Comparison of ENCODE assay signal across 12 mouse cellular contexts in the genomic region with DNA sequence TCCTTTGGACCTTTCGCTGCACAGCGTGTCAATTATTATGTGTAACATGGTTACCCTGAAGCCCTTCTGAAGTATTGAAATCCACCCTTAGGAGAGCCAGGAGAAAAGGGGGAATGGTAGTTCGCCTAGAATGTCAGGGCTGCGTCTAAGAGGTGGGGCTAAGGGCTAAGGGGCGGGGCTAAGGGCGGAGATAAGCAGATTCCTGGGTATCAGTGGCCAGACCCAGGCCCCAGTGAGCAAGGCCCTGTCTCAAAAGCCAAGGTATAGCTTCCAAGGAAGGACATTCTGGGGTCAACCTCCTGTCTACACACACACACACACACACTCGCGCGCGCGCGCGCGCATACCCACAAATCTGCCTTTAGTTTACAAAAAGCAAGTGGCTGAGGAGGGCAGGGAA. TPM values are rescaled to one million over a fixed set of nuclear protein-coding genes. Genes with fewer than 3 reads are reported as not detected.
A peak's percentile ranks its signal among the peaks of the same experiment; 100 is the strongest.
DNase-seq lines count a peak whose midpoint lies in the region; ATAC-seq lines count a peak whose summit lies in the region.
"Had no signal": no experiment of that assay in that cellular context is flagged by ENCODE, and none has a peak within 500 bp of the region (broad histone marks: within the 10 kb centered on the region; RNA-seq: fewer than 3 reads in every experiment).

No protein-coding gene starts in this region.

- DNase-seq in kidney, adult 18-20 months = no peak
- peak; percentile 66 for DNase-seq in ES-CJ7 (ENCODE audit: low read depth, low spot score)
- peak; percentile 66 for DNase-seq in ZHBTc4 (ENCODE audit: low read depth, low spot score)
- no peak for DNase-seq in liver, embryonic 11.5 days (ENCODE audit: low spot score)
- no peak for DNase-seq in left cerebral cortex, adult 9 months (ENCODE audit: low spot score in 2 of 2)
- DNase-seq in thymus, postnatal 14 days = no peak
- DNase-seq: cerebellum, postnatal 36 days; gastrocnemius, postnatal 14 days; lung, postnatal 36 days; thymus, postnatal 4 days had no signal

- no peak overlapping the region for H3K9ac ChIP-seq in kidney, embryonic 14.5 days (ENCODE audit: low read depth, low read length)
- no peak overlapping the region for H3K9ac ChIP-seq in liver, embryonic 11.5 days (ENCODE audit: low read depth, low read length)
- H3K9ac ChIP-seq: hindbrain, embryonic 14.5 days had no signal

- no peak overlapping the region for H3K4me3 ChIP-seq in kidney, embryonic 14.5 days (ENCODE audit: low read length)
- no peak overlapping the region for H3K4me3 ChIP-seq in liver, embryonic 11.5 days (ENCODE audit: low read depth, low read length)

- no peaks in the 10 kb centered on the region for H3K4me1 ChIP-seq in kidney, embryonic 14.5 days (ENCODE audit: control insufficient read depth, insufficient read depth, low read length)
- peaks cover 6% of the 10 kb centered on the region; the same call in 1 of the 2 replicates for H3K4me1 ChIP-seq in liver, embryonic 11.5 days (replicated peaks; ENCODE audit: control insufficient read depth, insufficient read depth, low read length)

- ATAC-seq in kidney, embryonic 14.5 days (ENCODE audit: low FRiP score, low TSS enrichment) = 0 out of 2 replicates have a peak, but pooled peaks have one; percentile 40
- ATAC-seq in liver, embryonic 11.5 days (replicated peaks; ENCODE audit: low FRiP score) = 0 out of 2 replicates have a peak, but pooled peaks have one; percentile 36

- H3K27ac ChIP-seq in kidney, embryonic 14.5 days (ENCODE audit: low read depth, low read length) = no peak overlapping the region
- no peak overlapping the region for H3K27ac ChIP-seq in liver, embryonic 11.5 days (ENCODE audit: low read depth, low read length)
- H3K27ac ChIP-seq: hindbrain, embryonic 14.5 days had no signal

- no peaks in the 10 kb centered on the region for H3K36me3 ChIP-seq in kidney, embryonic 14.5 days (ENCODE audit: control insufficient read depth, insufficient read depth, low read length)
- H3K36me3 ChIP-seq in liver, embryonic 11.5 days (ENCODE audit: control insufficient read depth, insufficient read depth, low read length) = no peaks in the 10 kb centered on the region

- WGBS in kidney, embryonic 14.5 days = 34% methylated on average over 14 of the region's 14 CpGs
- WGBS in liver, embryonic 11.5 days = 22% methylated on average over 14 of the region's 14 CpGs

- H3K4me2 ChIP-seq in kidney, embryonic 14.5 days (replicated peaks; ENCODE audit: low read depth, low read length) = no peak overlapping the region
- H3K4me2 ChIP-seq in liver, embryonic 11.5 days = peak overlapping the region; percentile 35
- H3K4me2 ChIP-seq: hindbrain, embryonic 14.5 days had no signal

- H3K27me3 ChIP-seq in kidney, embryonic 14.5 days (ENCODE audit: control insufficient read depth, insufficient read depth, low read length) = no peaks in the 10 kb centered on the region
- 0 out of 2 replicates have a peak, but pooled peaks cover 5% of the 10 kb centered on the region for H3K27me3 ChIP-seq in liver, embryonic 11.5 days (replicated peaks; ENCODE audit: control insufficient read depth, insufficient read depth, low read length)

- H3K9me3 ChIP-seq in kidney, embryonic 14.5 days (ENCODE audit: control insufficient read depth, low read length) = no peaks in the 10 kb centered on the region
- H3K9me3 ChIP-seq in liver, embryonic 11.5 days (ENCODE audit: control insufficient read depth, low read length) = no peaks in the 10 kb centered on the region

RNA-seq across cellular contexts. Expression of gene E030018B13Rik, which starts 39.0 kb away (rescaled TPM):
- 0.35 TPM in 1 of 2 replicates, not detected in the other for polyA plus RNA-seq in kidney, embryonic 14.5 days (2014; fragmentation: Nextera tagmentation; extraction: Ambion mirVana)
- 0.25 TPM in 1 of 2 replicates, not detected in the other for polyA plus RNA-seq in liver, embryonic 11.5 days (2014; fragmentation: Nextera tagmentation; extraction: Ambion mirVana)
- polyA plus RNA-seq: hindbrain, embryonic 14.5 days had no signal

Comparison
In these comparisons a context has a peak if more than half of its experiments do, and no peak if none do; other contexts are left out.
1. DNase-seq: peak in ES-CJ7 (single experiment) and ZHBTc4 (single experiment); none in kidney, adult 18-20 months (single experiment), liver, embryonic 11.5 days (single experiment), left cerebral cortex, adult 9 months (0 of 2) and thymus, postnatal 14 days (single experiment).